Mouse (Mus musculus) kidney, postnatal 4 days (tissue): ENCODE measurements around the gene Crhr2.

Experiments
- DNase-seq, 2 experiments: peaks; one replicate each; pipeline ENCODE4 v3.0.0; 2021; ENCODE audit warnings: mixed read lengths in 2 of 2

Crhr2 gene

GRCm38 (mm10) chr6:55117325-55118109, 15.3 kb downstream of the Crhr2 start:
- DNase-seq, result peak; percentile 40 to 41

- DNase-seq, result peak; percentile 81 to 86
Measured at GRCm38 (mm10) chr6:55108358-55108757, 24.5 kb downstream of the Crhr2 start.

DNA sequence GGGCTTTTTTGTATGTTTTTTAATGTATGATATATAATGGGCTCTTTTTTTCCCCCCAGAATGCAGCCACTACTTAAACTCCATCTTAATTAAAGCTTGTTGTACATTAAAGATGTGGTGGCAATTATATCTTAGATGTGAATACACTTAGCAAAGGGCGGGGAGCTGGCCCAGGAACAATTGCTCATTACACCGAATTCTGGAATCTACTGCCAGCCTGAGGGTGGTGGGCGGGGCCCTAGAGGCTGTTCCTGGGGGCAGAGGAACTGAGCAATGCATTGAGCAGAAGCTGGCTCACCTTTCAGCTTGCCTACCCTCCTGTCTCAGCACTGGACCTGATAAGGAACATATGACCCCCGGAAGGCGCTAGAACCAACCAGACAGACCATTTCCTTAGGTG, 34.2 kb downstream of the Crhr2 start:
- DNase-seq, result no peak

- DNase-seq, result no peak
Measured at GRCm38 (mm10) chr6:55098030-55098429, 34.8 kb downstream of the Crhr2 start.

DNA sequence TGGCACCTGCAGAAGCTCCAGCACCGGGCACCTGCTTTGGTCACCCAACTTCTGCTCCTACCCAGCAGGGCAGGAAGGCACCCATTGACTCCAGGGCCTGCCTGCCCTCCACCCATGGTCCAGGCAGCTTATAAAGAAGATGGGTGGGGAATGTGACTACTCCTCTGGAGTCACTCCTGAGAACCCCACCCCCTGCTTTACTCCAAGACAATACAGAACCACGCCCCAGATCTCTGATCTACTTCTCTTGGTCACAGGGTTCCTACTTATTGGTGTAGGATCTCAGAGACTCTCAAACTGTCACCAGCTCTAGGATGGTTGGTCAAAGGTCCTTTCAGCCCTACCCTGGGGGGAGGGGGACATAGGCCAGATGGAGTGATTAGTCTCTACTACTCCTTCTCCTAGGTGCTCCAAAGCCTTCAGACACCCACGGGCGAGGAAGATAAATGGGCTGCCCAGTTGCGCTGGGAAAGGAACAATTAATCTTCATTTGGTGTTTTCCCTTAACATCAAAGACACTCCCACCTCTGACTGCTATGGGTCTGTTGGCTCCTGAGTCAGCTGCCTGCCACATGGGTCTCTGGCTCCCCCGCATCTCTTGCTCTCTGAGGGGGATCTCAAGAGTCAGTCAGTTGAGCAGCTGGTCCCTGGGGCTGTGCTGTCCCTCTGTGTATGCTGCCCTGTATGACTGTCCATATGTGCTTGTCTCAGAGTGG, 39.2 kb downstream of the Crhr2 start:
- peak in 1 of 2 experiments; percentile 16 for DNase-seq

DNA sequence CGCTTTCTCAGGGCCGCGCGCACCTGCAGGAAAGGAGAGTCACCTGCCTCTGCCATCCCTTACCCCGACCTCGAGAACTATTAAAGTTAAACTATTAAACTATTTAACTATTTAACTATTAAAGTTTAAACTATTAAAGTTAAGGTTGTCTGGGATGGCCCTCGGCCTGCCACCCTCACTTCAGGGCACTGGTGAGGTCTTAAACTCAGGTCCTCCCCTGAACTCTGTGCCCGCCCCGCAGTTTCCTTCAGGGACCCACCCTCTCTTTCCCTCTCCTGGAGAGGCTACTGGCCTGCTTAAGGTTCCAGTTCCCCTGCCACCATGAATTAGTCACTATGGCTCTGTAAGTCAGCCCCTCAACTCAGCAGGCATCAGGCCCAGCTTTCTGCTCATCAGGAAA, 41.4 kb downstream of the Crhr2 start:
- DNase-seq, result no peak

DNA sequence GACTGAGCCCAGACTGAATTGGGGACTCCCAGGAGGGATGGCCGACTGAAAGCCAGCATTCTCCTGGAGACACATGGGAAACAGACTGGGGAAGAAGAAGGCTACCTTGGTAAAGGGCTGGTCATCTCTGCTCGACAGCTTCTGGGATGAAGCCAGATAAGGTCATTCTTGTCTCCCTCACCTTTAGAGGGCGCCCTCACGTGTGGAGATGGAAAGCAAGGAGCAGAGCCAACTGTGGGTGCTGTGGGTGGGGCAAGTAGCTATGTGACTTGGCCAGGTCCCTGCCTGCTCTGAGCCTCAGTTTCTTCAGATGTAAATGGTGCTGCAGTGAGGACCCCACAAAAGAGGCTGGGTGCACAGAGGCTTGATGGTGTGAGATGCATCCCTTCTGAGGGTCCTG, 42.2 kb downstream of the Crhr2 start:
- peak in 1 of 2 experiments; percentile 21 for DNase-seq

DNA sequence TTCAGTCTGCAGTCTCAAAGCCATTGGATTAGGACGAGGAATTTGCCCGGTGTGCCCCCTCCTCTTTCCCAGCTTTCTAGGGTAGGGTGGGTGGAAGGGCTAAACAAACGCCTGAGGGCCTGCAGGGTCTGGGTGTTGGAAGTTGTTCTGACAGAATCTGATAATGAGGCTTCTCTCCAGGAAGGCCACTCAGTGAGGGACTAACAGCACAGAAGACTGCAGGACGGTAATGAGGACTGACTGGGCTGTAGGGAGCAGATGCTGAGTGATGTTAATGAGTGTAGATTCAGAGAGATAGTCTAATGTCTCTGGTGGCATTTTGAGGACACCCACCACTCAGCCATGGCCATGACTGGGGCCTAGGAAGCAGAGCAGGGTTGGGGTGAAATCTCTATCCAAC, 45.5 kb downstream of the Crhr2 start:
- no peak for DNase-seq

DNA sequence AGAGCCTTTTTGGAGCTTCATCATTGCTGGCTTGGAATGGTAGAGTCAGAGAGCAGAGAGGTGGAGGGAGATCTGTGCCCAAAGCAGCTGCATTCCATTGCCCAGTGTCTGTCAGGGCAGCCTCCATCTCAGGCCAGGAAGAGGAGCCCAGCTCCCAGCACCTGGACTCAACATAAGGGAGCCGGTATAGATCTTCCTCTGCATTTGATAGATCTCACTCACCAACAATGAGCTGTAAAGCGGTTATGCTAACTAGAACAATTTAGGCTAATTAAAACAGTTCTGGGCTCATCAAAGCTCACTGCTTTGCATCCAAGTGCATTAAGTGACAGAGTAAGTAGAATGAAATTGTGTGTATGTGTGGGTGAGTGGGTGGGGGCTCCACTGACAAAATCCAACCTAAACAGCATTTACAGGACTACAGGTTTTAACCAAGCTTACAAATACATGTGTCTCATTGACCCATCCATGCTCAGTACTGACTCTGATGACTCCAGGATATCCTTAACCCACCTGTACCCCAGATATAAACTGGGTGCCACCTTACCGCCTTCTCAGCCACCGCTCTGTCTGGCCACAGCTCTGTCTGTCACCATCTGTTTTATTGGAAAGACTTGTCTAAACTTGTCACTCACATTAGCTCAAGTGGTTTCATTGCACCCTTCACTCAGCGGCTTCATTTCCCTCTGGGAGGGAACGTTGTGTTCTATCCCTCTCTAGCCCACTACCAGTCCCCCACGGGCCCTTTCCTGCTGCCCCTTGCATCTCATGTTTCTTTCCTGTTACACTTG, 50.4 kb downstream of the Crhr2 start:
- DNase-seq, result no peak

DNA sequence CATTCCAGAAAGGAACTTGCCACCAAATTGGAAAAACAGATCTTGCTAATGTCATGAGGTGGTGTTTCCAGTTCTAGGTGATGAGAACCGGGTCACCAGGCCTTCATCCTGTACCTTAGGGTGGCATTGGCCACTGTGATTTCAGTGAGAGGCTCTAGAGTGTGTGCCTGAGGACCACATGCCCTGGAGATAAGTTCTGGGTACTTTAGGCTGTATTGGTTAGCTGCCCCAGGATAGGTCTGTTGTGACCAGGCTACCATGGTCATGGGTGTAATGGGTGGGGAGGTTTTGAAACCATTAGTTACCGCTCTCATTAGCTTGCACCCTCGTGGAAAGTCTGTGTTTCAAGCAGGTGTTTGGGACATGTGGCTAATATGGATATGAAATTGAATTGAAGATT, 51.4 kb downstream of the Crhr2 start:
- no peak for DNase-seq

DNA sequence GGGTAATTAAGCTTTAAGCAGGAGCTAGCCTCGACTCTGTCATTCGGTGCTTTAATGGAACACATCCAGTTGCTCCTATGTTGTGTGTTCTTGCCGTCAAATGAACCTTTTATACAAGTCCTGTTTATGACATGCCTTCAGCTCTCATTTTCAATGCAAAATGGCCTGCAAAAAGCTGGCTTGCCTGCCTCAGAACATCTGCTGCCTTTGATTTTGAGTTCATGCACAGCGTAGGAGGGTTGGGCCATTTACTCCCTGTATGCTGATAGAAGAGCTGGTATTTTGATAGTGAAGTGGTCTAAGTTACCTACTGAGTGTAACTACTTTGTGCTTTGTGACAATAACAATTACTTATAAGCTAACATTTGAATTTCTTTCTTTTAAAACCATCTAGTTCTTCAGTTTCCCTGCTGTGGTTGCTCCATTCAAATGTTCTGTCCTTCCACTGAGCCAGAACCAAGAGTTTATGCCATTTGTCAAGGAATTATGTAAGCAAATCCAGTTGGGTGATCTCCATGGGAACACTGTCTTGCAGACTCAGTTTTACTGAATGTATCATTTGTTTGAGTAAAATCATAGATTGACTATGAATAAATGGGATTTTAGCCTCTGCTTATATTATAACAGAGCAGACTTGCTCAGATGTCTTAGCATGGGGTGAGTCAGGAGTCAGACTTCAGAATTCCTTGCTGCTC, 56.1 kb downstream of the Crhr2 start:
- no peak for DNase-seq

DNA sequence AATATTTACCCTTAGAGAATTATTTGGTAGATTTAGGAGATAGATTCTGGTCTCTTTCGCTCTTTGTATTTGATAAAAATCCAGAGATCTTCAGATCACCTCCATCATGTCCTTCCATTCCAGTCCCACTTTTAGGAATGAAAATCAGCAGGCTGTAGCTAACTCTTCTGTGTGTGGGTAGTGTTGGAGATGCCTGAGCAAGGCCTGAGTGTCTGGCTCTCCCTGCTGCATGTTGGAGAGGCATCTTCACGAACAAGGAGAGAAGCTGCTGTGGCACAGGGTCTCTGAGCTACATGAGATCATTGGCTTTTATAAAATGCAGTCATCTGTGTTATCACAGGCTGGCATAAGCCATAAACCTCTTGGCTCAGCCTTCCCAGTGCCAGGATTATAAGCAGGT, 66.9 kb downstream of the Crhr2 start:
- no peak for DNase-seq

- no peak for DNase-seq
Measured at GRCm38 (mm10) chr6:55064477-55064827, 68.4 kb downstream of the Crhr2 start.

- DNase-seq, result no peak
Measured at GRCm38 (mm10) chr6:55063793-55064476, 68.9 kb downstream of the Crhr2 start.

GRCm38 (mm10) chr6:55062200-55062599, 70.6 kb downstream of the Crhr2 start:
- no peak for DNase-seq

DNA sequence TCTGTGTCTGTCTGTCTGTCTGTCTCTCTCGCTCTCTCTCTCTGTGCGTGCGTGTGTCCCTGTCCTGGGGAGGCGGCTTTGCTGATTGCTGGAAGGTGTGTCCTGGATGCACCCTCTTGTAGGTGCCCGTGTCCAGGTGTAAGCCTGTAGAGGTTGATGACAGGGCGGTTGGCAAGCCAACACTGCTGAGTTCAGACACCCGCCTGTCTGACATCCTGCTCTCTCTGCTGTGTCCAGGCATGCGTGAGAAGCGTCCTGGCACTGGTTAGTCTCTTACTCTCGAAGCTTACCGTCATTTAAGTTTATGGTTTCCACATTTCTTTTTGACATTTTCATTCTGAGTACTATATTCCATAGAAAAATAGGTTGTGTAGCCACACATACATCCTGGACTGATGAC, 71.5 kb downstream of the Crhr2 start:
- no peak for DNase-seq

- DNase-seq, result no peak
Measured at GRCm38 (mm10) chr6:55060241-55060825, 72.5 kb downstream of the Crhr2 start.

DNA sequence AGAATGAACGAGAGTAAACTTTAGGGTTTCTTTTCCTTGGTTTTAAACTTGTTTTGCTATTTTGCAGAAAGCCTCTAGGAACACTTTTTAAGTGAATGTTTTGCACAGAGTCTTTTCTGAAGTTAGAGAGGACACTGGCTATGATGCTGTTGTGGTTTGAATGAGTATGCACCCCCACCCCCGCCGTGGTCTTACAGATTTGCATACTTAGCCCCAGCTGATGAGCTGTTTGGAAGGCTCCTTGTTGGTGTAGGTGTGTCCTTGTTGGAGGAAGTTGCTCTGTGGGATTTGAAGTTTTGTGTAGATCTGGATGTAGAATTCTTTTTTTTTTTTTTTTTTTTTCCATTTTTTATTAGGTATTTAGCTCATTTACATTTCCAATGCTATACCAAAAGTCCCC, 75.4 kb downstream of the Crhr2 start:
- no peak for DNase-seq

DNA sequence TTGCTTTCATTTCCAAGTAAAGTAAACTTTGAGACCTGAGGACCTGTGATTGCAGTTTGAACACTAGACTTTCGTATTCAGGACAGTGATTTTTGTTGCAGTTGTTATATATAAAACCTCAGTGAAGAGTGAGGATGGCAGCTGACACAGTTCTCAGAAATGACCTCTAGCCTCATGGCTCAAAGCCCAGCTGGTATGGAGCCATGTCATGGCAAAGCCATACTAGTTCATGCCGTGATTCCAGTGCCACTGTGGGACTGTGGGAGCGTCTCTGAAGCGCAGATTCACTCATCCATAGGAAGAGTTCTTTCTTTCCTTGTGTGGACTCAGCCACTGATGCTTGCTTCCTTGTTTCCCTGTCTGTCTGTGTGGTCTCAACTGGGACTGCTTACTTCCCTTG, 78.3 kb downstream of the Crhr2 start:
- no peak for DNase-seq

- DNase-seq, result no peak
Measured at GRCm38 (mm10) chr6:55049186-55049585, 83.6 kb downstream of the Crhr2 start.

DNA sequence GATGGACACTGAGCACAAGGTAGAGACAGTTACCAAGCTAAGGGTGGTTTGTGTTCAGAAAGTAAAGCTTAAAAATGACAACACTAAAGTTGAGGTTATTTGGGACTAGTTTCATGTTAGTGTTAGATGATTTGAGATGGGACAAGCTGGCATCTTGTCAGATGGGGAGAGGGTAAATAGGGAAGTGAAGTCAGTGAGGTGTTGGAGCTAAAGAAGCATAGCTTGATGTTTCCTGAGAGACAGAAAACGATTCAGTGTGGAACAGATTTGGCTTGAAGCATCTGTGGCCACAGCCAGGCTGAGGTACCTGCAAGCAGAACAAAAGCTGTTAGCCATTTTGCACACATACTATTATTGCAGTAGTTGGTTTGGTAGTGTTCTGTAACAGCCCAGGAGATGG, 87.5 kb downstream of the Crhr2 start:
- no peak for DNase-seq

GRCm38 (mm10) chr6:55044542-55044941, 88.3 kb downstream of the Crhr2 start:
- no peak for DNase-seq
